Mouse (Mus musculus) lung, adult 2 months (tissue): ENCODE data around the gene Ctnnd1. TPM values are rescaled to one million over a fixed set of nuclear protein-coding genes. Genes with fewer than 3 reads are reported as not detected.

Experiments used
- DNase-seq: peaks from one replicate; pipeline ENCODE4 v3.0.0; 2022
- H3K4me1 ChIP-seq: fragments of 200-500 bp; 2 replicates; pipeline ENCODE4 v1.6.1; 2011; ENCODE audit warnings: low read length; ENCODE audit not compliant: control insufficient read depth, insufficient read depth
- H3K4me3 ChIP-seq: fragments of 200-500 bp; replicated peaks from 2 replicates; pipeline ENCODE3; 2011; ENCODE audit warnings: low read depth, mild to moderate bottlenecking, control low read depth, low read length; ENCODE audit errors: extremely low read depth
- CTCF ChIP-seq: fragments of 200-500 bp; IDR thresholded peaks from 2 replicates; pipeline ENCODE4 v1.5.1; 2011; ENCODE audit warnings: mild to moderate bottlenecking, low read length, control low read depth; ENCODE audit not compliant: insufficient read depth
- POLR2A ChIP-seq: fragments of 200-500 bp; IDR thresholded peaks from 2 replicates; pipeline ENCODE4 v1.6.1; 2011; ENCODE audit warnings: low read depth, mild to moderate bottlenecking, control low read depth, low read length, borderline replicate concordance; ENCODE audit errors: extremely low read depth
- WGBS: fragments of 180-500 bp; shearing (Covaris S2); methylation state at CpG from one replicate; pipeline ENCODE4 v1.1.7; 2018; 5-methylcytosine and 5-hydroxymethylcytosine counted together
- polyA plus RNA-seq: library from polyadenylated mRNA; depleted of rRNA; stranded (reverse); fragments of >200 nt; gene quantifications from 2 replicates; pipeline ENCODE4 v1.2.3, GENCODE M21; 2012

The Ctnnd1 gene
- polyA plus RNA-seq, 1 experiment, result 130 TPM

DNA sequence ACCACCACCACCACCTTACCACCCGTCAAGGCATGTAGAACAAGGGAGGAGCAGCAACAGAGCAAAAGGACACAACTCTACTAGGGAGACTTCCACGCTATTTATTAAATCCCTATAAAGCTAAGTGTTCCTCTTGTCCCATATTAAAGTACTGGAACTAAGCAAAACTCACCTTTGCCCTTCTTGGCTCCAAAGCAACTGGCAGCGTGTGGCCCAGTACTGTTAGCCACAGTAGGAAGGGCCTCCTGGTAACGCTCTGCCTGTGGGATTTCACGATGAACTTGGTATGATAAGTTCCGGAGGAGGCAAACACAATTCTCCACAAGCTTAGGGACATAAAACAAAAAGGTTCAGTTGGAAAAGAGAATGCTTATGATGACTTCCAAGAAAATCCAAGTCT is 37.8 kb downstream of the Ctnnd1 start:
- 90% methylated on average over 6 of the region's 6 CpGs for WGBS
- no peak for DNase-seq
- TF ChIP-seq POLR2A (no peak), CTCF (no peak)
- no peaks in the 10 kb centered on the region; the same call in 1 of the 2 replicates for H3K4me1 ChIP-seq
- no peak overlapping the region for H3K4me3 ChIP-seq

DNA sequence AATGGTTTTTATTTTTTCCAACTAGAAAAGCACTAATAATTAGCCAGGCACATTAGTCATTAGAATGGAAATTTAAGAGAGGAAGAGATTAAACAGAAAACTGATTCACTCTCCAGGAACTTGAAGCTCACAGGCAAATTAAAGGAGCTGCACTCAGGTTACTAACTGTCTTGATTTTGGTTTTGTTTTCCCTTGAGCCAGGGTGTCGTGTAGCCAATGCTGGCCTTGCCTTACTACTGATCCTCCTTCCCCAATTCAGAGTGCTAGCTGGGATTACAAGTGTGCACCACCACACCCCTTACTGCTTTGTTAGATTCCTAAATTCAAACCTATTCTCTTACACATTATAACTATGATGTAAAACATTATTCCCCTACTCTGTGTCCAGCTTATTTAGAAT is 42.7 kb downstream of the Ctnnd1 start:
- TF ChIP-seq CTCF (no peak), POLR2A (no peak)
- Histone ChIP-seq H3K4me3 (no peak overlapping the region), H3K4me1 (no peaks in the 10 kb centered on the region)
- no peak for DNase-seq
- 72% methylated on average over 1 of the region's 1 CpGs for WGBS

DNA sequence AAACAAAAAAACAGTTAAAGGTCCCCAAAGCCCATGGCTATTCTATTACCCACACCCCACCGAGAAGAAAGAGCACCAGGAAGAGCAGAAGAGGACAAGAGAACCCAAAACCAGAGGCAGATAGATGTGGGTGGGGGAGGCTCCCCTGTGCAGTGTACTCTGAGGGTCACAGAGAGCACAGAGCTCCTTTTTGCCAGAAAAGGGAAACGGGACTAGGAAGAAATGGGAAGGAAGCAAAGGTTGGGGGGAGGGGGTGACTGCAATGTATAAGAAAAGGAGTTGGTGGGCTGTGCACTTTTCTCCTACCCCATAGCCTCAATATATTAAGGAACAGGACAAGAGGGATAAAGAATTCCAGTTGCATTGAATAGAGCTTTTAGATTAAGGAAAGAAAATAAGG is 49.6 kb downstream of the Ctnnd1 start:
- DNase-seq, result no peak
- H3K4me1 ChIP-seq, result no peaks in the 10 kb centered on the region; the same call in 1 of the 2 replicates
- H3K4me3 ChIP-seq, result no peak overlapping the region
- TF ChIP-seq CTCF (no peak), POLR2A (no peak)
- WGBS, result 53% methylated on average over 2 of the region's 2 CpGs

DNA sequence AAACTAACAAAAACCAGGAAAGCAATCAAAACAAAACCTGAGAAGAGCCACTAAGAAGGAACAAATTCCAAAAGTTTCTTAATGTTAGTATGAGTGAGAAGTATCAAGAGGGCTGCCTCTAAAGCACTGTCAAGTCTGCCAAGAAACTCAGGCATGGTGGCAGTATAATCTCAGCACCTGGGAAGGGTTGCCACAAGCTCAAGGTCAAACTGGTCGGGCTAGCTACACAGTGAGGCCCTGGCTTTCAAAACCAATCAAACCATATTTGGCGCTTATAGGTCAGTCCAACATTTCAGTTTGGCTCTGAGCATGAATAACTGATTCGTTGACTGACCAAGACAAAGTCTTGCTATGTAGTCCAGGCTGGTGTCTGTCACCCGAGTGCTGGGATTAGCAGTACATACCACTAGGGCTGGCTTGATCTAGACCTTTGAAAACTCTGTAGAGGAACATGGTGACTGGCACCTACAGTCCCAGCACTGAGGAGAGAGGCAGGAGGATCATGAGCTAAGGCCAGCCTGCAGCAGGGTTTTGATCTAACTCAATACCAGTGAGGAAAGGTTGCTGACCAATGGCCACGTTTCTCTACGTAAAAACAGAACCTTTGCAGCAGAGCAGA is 51.2 kb downstream of the Ctnnd1 start:
- 77% methylated on average over 6 of the region's 6 CpGs for WGBS
- no peak for TF ChIP-seq CTCF
- TF ChIP-seq POLR2A, result no peak
- H3K4me1 ChIP-seq, result no peaks in the 10 kb centered on the region; the same call in 1 of the 2 replicates

DNA sequence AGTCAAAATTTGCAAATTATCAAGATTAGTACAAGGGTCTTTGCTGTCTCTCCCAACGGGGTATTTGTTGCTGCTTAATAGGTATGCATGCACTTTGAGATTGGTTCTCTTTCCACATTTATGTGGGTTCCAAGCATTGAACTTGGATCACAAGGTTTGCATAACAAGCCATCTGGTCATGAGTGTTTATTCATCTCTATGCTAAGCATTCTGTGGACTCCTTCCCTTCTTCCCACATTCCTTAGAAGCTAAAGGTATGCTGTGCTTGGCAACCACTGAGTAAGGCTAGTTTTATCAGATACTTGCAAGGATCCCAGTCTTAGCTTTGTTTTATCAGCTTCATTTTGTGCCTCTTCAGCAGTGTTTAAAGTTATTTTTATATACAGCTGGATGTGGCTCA is 53.4 kb downstream of the Ctnnd1 start:
- no peak for TF ChIP-seq CTCF
- H3K4me3 ChIP-seq, result no peak overlapping the region
- no peaks in the 10 kb centered on the region; the same call in 1 of the 2 replicates for H3K4me1 ChIP-seq
- DNase-seq, result no peak
- WGBS, result 83% methylated on average over 1 of the region's 1 CpGs

More for the DNA sequence above, 51.2 kb downstream of the Ctnnd1 start:
- H3K4me3 ChIP-seq, result no peak overlapping the region
- DNase-seq, result no peak

DNA sequence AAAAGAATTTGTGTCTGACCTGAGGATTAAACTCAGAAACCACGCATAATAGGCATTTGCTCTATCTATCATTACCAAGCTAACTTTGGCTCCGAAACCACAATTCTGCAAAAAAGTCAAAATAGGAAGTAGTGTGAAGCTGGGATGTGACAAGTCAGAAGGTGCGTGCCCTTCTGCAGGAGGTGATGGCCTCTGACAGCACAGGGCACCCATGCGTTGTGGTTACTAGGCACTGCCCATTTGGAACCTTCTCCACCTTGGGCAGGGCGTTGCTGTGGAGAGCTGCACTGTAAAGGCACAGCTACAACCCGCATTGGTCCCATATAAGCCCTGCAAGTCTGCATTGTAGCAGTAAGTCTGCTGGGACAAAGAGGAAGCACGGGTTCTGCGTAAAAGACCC is 57.8 kb downstream of the Ctnnd1 start:
- no peak overlapping the region for H3K4me3 ChIP-seq
- 78% methylated on average over 8 of the region's 8 CpGs for WGBS
- H3K4me1 ChIP-seq, result no peaks in the 10 kb centered on the region; the same call in 1 of the 2 replicates
- no peak for TF ChIP-seq CTCF
- TF ChIP-seq POLR2A, result no peak
- no peak for DNase-seq

DNA sequence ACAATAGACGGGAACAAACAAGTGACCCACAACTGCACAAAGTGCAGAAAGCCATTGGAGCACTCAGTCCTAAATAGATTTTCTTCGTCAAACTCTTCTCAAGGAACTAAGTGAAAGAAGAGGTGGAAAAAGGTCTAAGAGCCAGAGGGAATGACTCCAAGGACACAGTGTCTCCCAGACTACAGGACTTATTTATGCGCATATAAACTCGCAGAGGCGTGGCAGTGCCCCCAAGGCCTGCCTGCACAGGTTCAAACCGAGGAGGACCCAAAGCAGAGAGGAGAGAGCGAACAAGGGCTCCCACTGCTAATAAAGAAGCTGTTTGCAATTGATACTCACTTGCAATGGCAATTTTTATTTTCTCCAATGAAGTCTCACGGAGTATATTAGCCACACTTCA is 64.9 kb downstream of the Ctnnd1 start:
- H3K4me3 ChIP-seq, result no peak overlapping the region
- 91% methylated on average over 8 of the region's 8 CpGs for WGBS

DNA sequence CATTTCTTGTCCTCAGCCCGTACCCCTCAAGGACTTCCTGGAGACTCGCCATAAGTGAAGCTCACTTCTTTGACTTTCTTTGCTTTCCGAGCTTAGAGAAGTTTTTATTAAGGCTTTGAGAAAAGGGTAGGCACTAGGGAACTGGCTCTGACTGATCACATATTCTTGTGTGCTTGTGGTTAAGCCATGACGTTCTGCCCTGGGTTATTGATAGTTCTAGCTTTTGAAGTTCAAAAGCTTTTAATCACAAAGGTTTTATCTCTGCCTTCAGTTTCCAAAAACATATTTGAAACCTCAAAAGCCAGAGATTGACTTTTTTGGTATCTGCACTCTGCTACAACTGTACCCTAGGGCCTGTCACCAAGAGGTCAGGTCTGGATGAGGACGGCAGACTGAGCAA is 68.3 kb downstream of the Ctnnd1 start:
- no peak for TF ChIP-seq CTCF
- TF ChIP-seq POLR2A, result no peak
- 58% methylated on average over 5 of the region's 5 CpGs for WGBS
- no peak for DNase-seq
- Histone ChIP-seq H3K4me3 (no peak overlapping the region), H3K4me1 (no peaks in the 10 kb centered on the region)

More for the DNA sequence above, 64.9 kb downstream of the Ctnnd1 start:
- TF ChIP-seq CTCF (no peak), POLR2A (no peak)
- no peaks in the 10 kb centered on the region for H3K4me1 ChIP-seq
- no peak for DNase-seq

DNA sequence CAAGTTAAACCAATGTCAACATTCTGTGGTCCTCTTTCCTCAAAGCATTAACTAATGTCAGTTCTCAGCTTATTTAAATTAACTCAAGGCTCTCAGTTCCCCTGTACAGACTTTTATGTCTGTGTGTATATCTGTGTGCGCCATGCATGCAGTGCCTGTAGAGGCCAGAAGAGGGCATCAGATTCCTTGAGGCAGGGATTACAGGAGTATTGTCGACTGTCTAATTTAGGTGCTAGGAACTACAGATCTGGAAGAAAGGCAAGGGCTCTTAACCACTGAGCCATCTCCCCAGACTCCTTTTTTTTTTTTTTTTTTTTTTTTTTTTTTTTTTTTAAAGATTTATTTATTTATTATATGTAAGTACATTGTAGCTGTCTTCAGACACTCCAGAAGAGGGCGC is 69.4 kb downstream of the Ctnnd1 start:
- TF ChIP-seq POLR2A, result no peak
- TF ChIP-seq CTCF, result peak; percentile 27
- H3K4me1 ChIP-seq, result no peaks in the 10 kb centered on the region
- WGBS, result 89% methylated on average over 2 of the region's 3 CpGs
- DNase-seq, result no peak
- no peak overlapping the region for H3K4me3 ChIP-seq

DNA sequence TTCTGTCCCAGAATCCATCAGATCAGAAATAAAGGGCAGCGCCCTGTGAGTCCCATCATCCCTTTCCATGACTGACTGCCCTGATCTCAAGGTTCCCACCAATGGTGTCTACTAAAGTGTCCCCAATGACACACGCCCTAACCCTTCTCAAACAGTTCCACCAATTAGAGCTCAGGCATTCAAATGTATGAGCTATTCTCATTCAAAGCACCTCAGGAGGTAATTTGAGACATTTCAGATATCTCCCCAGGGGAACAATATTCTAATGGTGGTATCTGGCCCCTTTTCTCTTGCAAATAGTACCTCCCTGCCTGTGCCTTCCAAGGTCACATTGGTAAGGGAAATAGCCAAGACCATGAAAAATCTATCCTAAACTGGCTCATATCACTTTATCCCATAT is 71.3 kb downstream of the Ctnnd1 start:
- 96% methylated on average over 2 of the region's 2 CpGs for WGBS
- no peak overlapping the region for H3K4me3 ChIP-seq
- no peak for DNase-seq
- TF ChIP-seq POLR2A (no peak), CTCF (no peak)
- no peaks in the 10 kb centered on the region for H3K4me1 ChIP-seq

DNA sequence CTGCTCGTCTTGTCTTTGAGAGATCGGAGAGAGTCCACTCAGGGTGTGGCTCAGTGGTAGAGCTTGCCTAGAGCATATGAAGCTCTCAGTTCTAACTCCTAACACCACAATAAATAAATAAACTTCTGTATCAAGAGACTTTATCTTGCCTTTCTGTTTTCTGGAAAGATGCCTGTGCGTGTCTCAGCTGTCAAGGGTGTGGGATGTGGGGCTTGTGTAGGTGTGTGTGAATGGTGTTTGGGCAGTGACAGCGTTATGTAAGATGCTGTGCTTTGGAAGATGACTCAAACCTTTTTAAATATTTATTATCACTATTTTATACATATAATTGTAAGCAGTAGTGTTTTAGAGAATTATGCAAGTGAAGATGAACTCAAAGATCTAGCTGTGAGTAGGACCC is 76.4 kb downstream of the Ctnnd1 start:
- 79% methylated on average over 4 of the region's 4 CpGs for WGBS
- Histone ChIP-seq H3K4me3 (no peak overlapping the region), H3K4me1 (no peaks in the 10 kb centered on the region)
- DNase-seq, result no peak
- TF ChIP-seq CTCF (no peak), POLR2A (no peak)
